Mouse (Mus musculus) B cell, adult (primary cell): Measurements from ENCODE around the gene Dok1. TPM values are rescaled to one million over a fixed set of nuclear protein-coding genes. Genes with fewer than 3 reads are reported as not detected.

Experiments
- total RNA-seq: library from RNA; stranded (reverse); gene quantifications from 4 replicates; pipeline ENCODE4 v1.2.4, GENCODE M21; 2023; ENCODE audit not compliant: inconsistent age

Dok1 gene
- 27.3 to 33.2 TPM (median 32.8 TPM) in 4 replicates for total RNA-seq

GRCm38 (mm10) chr6:83033249-83034185 is at the start of gene Dok1, which contains the start of gene Loxl3:
Gene Dok1 (minus strand): TSS chr6:83033471.
Gene Loxl3 (plus strand): TSS chr6:83034173.

GRCm38 (mm10) chr6:83077630-83078323 is 44.5 kb upstream of the Dok1 start, which contains the start of gene Pcgf1:
Gene Pcgf1 (plus strand): TSS chr6:83077869.

GRCm38 (mm10) chr6:83070247-83070310 is 36.8 kb upstream of the Dok1 start, which contains the start of gene Tlx2:
Gene Tlx2 (minus strand): TSS chr6:83070293.

GRCm38 (mm10) chr6:83057790-83058189 is 24.5 kb upstream of the Dok1 start, which contains the start of gene Dqx1:
Gene Dqx1 (plus strand): TSS chr6:83057844.

GRCm38 (mm10) chr6:83054871-83055431 is 21.7 kb upstream of the Dok1 start, which contains the start of gene Htra2:
Gene Htra2 (minus strand): TSS chr6:83055273.

GRCm38 (mm10) chr6:83054074-83054851 is 21.0 kb upstream of the Dok1 start, which contains the start of gene Aup1:
Gene Aup1 (plus strand): TSS chr6:83054521.

Other genes starting within 250 kb of the Dok1 start
- gene Sema4f, start 93.7 kb downstream of the Dok1 start, total RNA-seq = 0.24 to 0.64 TPM (median 0.47 TPM) in 4 replicates
- 4.1 to 6.3 TPM (median 4.5 TPM) in 4 replicates for gene M1ap, start 86.6 kb downstream of the Dok1 start, total RNA-seq
- 0.39 to 1.2 TPM (median 0.51 TPM) in 4 replicates for gene Loxl3, start 702 bp upstream of the Dok1 start, total RNA-seq
- gene Aup1, start 21.1 kb upstream of the Dok1 start, total RNA-seq = 361 to 403 TPM (median 382 TPM) in 4 replicates
- gene Htra2, start 21.8 kb upstream of the Dok1 start, total RNA-seq = 50.0 to 64.9 TPM (median 56.3 TPM) in 4 replicates
- gene Dqx1, start 24.4 kb upstream of the Dok1 start, total RNA-seq = 9.5 to 12.1 TPM (median 10.8 TPM) in 4 replicates
- not detected in 4 replicates for gene Tlx2, start 36.8 kb upstream of the Dok1 start, total RNA-seq
- gene Pcgf1, start 44.4 kb upstream of the Dok1 start, total RNA-seq = 16.8 to 24.7 TPM (median 20.9 TPM) in 4 replicates
- gene Lbx2, start 52.9 kb upstream of the Dok1 start, total RNA-seq = not detected in 4 replicates
- gene Ccdc142, start 68.1 kb upstream of the Dok1 start, total RNA-seq = 15.9 to 23.6 TPM (median 20.1 TPM) in 4 replicates
- 12.3 to 14.3 TPM (median 13.3 TPM) in 4 replicates for gene Gm42688, start 68.1 kb upstream of the Dok1 start, total RNA-seq
- gene Mrpl53, start 75.6 kb upstream of the Dok1 start, total RNA-seq = 22.1 to 28.8 TPM (median 25.2 TPM) in 4 replicates
- gene Mogs, start 82.0 kb upstream of the Dok1 start, total RNA-seq = 35.5 to 44.3 TPM (median 37.7 TPM) in 4 replicates
- 40.0 to 48.2 TPM (median 45.4 TPM) in 4 replicates for gene Wbp1, start 88.1 kb upstream of the Dok1 start, total RNA-seq
- 26.3 to 31.9 TPM (median 30.7 TPM) in 4 replicates for gene Ino80b, start 92.0 kb upstream of the Dok1 start, total RNA-seq
- gene Rtkn, start 102.0 kb upstream of the Dok1 start, total RNA-seq = not detected in 4 replicates
- gene Wdr54, start 122.9 kb upstream of the Dok1 start, total RNA-seq = 1.2 to 2.5 TPM (median 1.3 TPM) in 4 replicates
- not detected in 4 replicates for gene 1700003E16Rik, start 122.9 kb upstream of the Dok1 start, total RNA-seq
- 108 to 117 TPM (median 110 TPM) in 4 replicates for gene Dctn1, start 132.4 kb upstream of the Dok1 start, total RNA-seq
- gene Slc4a5, start 186.4 kb upstream of the Dok1 start, total RNA-seq = not detected in 4 replicates